Mouse (Mus musculus) heart, postnatal 0 days (tissue): ENCODE measurements around the gene Dnajb14.

Source experiments
- CTCF ChIP-seq: IDR thresholded peaks from 2 replicates; pipeline ENCODE4 v1.5.1; 2016; ENCODE audit warnings: antibody characterized with exemption, control low read depth, low read depth
- EP300 ChIP-seq: IDR thresholded peaks from 2 replicates; pipeline ENCODE4 v1.6.1; 2016; ENCODE audit warnings: antibody characterized with exemption, low read depth

GRCm38 (mm10) chr3:137958352-137958751 lies 90.9 kb downstream of the Dnajb14 start:
- TF ChIP-seq CTCF (no peak), EP300 (no peak)
